Mouse (Mus musculus) mouse trophoblast stem cell (cell line): ENCODE results near the gene Mrps18b.

Source experiments
- in situ Hi-C, 2 experiments: fragments of 300-500 bp; cut with MseI, MboI; formaldehyde crosslinking; loops; 2 replicates in 1 of 2; 3 replicates in 1 of 2; pipeline ENCODE4 v1.15.1; 2025

Mrps18b gene

DNA sequence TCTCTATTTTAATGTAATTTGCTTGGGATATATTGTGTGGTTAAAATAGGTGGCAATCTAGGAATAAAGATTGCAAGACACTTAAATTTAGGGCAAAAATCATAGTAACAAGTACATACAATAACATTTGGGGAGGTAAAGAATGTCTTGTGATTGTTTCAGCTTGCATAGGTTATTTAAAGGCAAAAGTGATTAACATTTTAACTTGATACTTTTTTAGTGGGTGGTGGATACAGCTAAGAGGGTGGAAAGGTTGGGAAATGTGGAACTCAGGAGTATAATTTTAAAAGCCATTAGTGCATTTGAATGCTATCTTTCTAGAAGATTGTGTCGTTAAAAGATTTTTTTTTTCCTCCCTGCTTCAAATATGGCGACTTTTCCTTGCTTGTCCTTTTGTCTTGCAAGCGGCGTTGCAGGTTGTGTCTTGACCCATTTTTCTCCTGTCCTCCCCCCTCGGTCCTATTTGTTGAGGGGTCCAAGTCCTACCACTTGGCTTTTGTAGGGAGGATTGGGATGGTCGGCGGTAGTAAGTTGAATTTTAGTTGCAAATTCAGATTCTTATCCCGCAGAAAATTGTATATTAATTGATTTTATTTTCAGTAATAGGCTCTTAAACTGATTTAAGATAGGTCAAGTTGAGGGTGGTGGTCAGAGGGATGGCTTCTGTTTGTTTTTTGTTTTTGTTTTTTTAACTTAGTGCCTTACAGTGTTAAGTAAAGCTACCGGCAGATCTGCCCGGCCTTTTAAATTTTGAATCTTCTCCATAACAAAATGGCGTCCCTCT lies 2.3 kb upstream of the Mrps18b start:
- in situ Hi-C loops = no loop called here

- in situ Hi-C loops = no loop called here
These were observed 1.5 kb upstream of the Mrps18b start for GRCm38 (mm10) chr17:35917463-35918251.

- in situ Hi-C loops = no loop called here
These were observed 914 bp upstream of the Mrps18b start for GRCm38 (mm10) chr17:35917143-35917462.

- in situ Hi-C loops = no loop called here
These were observed 472 bp downstream of the Mrps18b start for GRCm38 (mm10) chr17:35915538-35916296.

DNA sequence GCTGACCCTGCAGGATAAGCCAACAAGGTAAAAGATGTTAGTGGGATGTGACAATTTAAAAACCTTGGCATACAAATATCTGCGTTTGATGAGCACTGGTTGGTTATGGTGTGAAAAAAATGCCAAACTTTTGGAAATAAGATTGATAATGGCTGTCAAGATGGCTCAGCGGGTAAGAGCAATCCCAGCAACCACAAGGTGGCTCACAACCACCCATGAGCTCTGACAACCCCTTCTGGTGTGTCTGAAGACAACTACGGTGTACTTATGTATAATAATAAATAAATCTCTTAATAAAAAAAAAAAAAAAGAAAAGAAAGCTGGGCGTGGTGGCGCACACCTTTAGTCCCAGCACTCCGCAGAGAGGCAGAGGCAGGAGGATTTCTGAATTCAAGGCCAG lies 1.2 kb downstream of the Mrps18b start:
- in situ Hi-C loops = no loop called here

- in situ Hi-C loops = no loop called here
These were observed 6.2 kb downstream of the Mrps18b start, which contains the start of gene Atat1 for GRCm38 (mm10) chr17:35909919-35910369. Gene Atat1, minus strand, starts transcription at chr17:35910075.

DNA sequence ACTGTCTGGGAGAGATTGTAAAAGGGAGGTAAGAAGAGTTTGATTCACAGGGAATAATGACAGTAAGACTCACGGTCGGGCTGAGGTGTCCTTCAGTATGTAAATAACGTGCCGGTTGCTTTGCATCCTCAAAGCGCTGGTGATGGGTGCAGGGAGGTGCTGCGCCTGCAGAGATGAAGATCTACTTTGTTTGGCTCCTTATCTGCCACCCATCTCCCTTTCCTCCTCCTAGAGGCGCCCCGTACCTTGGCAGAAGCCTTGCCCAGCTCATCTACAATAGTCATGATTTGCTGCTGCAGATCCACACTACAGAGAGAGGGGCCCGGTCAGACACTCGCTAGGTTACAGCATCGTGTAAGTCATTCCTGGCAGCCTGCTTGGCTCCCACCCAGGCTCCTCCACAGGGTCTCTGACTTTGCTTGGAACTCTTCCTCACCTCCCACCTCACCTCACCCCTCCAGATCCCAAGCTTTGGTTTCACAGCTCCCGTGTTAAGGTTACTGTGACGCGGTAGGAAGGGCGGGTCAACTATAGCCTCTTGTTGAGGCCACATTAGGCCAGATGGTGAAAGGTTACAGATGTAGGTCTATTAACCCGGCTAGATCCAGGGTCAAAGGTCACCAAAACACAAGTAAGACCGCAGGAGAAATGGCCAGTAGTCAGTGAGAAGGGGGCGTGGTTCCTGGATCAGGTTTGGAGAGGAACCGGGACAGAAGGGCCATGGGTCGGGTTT lies 6.8 kb downstream of the Mrps18b start:
- in situ Hi-C loops = no loop called here

DNA sequence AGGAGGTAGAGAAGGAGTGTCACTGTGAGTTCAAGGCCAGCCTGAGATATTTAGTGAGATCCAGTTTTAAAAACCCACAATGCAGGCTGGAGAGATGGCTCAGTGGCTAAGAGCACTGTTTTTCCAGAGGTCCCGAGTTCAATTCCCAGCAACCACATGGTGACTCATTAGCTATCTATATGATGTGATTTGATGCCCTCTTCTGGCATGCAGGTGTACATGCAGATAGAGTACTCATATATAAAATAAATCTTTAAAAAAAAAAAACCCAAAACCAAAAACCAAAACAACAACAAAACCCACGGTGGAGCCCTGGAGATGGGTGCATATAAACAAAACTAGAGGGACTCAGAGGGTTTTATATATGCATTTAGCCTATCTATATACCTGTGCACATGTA lies 8.6 kb downstream of the Mrps18b start:
- in situ Hi-C loops = no loop called here

- in situ Hi-C loops = no loop called here
These were observed 10.6 kb downstream of the Mrps18b start for GRCm38 (mm10) chr17:35905587-35905986.

GRCm38 (mm10) chr17:35903992-35904355 lies 12.2 kb downstream of the Mrps18b start:
- in situ Hi-C loops = no loop called here

DNA sequence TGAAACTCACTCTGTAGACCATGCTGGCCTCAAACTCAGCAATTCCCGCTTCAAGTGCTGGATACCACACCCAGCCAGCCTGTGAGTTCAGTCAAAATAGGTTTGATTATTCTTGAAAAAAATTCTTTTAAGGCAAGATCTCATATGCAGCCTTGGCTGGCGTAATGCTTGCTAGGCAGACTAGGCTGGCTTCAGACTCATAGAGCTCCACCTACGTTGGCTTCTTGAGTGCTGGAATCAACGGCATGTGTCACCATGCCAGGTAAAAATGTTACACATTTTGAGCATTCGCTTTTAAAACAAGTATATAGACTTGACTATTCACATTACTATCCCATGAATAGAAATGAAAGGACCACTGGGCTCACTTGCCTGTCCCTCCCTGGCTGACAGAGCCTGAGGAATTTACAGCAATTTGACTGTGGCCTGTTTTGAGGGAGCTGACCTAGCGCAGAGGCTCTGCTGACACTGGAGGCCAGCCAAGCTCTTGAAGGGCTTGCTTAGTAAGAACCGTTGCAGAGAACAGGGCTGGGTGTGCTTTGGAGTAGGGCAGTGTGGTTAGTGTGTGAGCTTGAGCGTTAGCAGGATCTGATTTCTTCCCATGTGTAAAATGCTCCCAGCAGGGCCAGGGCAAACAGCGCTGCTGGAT lies 12.7 kb downstream of the Mrps18b start:
- in situ Hi-C loops = no loop called here

DNA sequence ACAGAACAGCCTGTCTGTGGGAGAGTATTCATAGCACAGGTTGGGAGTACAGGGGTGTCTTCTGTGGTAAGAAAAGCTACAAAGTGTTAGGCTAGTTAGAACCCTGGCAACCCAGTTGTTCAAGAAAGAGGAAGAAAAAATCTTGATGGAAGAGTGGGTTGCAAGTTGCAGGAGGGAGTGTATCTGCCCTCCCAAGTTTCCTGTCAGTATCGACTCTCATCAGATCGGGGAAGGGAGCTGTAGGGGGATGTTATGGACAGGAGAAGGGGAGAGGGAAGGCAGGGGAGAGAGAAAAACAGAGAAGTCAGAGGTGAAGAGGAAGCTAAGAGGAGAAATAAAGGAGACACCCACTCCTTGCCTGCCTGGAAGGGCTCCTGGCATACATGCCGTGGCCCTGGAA lies 15.6 kb downstream of the Mrps18b start:
- in situ Hi-C loops = no loop called here

- in situ Hi-C loops = no loop called here
These were observed 18.3 kb downstream of the Mrps18b start for GRCm38 (mm10) chr17:35897644-35898573.

DNA sequence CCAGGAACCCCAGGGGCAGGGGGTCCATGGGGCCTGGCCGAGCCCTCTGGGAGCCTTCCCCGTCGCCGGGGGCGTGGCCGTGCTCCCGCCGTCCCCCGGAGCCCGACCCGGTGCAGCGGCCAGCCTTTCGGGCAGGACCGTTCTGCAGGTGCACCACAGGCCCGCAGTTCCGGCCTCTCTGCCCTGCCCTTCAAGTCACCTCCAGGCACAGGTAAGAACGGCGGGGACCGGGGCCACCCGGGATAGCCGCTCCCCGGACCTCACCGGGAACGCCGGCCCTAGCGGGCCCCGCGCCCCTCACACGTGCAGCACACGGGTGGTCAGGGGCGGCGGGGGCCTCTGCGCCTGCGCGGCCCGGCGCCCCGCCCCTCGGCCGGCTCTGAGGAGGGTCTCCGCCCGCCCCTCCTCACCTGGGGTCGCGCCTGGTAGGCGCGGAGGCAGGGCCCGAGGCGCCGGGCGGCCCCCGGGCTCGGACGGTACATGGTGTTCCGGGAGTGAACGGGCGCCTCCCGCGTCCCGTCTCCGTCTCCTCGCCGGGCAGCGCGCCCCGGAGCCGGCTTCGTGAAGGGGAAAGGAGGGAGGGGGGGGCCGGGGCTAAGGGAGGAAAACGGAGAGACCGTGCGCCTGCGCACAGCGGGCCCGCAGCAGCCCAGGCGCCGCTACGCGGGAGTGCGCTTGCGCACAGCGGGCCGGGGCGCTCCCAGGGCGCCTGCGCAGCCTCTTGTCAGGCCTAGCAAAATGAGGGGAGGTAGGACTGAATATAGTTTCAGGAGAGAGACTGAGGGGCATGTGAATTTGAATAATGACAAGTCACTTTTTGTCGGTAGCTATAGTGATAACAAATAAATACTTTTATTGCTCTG lies 19.2 kb downstream of the Mrps18b start, which contains the start of gene 2310061I04Rik:
Gene 2310061I04Rik, minus strand, starts transcription at position 651 of the 863 bp plus-strand sequence.
- in situ Hi-C loops = no loop called here

DNA sequence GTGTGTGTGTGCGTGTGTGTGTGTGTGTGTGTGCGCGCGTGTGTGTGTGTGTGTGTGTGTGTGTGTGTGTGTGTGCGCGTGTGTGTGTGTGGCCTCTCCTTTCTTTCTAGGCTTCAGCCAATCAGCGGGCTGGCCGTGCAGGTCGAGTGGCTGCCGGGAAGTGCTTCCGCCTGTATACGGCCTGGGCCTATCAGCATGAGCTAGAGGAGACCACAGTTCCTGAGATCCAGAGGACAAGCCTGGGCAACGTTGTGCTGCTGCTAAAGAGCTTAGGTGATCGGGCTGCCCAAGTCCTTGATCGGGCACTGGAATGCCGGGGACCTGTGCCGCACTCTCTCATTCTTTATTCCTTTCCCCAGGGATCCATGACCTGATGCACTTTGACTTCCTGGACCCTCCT lies 28.5 kb downstream of the Mrps18b start:
- in situ Hi-C loops = no loop called here

DNA sequence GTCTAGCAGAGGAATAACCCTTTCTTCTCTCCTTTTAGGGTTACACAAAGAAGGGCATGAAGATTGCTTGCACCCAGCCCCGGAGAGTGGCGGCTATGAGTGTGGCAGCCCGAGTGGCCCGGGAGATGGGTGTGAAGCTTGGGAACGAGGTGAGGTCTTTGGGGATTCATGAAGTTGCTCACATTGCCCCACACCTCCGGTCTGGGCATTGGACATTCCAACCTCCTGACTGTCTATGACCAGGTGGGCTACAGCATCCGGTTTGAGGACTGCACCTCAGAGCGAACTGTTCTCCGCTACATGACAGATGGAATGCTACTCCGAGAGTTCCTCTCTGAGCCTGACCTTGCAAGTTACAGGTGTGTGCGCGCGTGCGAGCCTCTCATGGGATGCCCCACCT lies 32.4 kb downstream of the Mrps18b start:
- in situ Hi-C loops = no loop called here

- in situ Hi-C loops = no loop called here
These were observed 33.3 kb downstream of the Mrps18b start for GRCm38 (mm10) chr17:35882924-35883323.

DNA sequence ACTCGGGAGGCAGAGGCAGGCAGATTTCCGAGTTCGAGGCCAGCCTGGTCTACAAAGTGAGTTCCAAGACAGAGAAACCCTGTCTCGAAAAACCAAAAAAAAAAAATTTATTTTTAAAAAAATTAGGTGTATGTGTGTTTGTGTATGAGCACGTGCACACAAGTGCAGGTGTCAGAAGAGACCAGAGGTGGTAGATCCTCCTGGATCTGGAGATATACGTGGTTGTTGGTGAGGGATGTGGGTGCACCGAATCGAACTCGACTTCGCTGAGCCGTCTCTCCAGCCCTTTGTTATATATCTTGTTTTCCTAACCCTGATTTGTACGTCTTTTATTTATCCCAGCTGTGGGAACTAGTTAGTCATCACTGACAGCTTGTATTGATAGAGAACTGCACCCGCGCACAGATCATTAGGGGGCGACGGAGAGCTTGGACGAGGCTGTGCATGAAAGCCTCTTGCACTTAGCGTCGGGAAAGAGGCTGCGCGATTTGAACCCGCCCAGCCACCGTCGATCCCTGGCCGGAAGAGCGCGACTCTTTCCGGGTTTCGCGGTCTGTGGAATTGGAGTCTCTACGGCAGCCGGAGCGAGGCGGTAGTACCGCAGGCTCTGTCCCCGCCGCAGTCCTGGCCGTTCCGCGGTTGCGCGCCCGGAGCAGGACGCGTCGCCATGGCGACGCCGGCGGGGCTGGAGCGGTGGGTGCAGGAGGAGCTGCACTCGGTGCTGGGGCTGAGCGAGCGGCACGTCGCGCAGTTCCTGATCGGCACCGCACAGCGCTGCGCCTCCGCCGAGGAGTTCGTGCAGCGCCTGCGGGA lies 36.7 kb downstream of the Mrps18b start, which contains the start of gene Dhx16:
Gene Dhx16, plus strand, starts transcription at position 575 of the 813 bp plus-strand sequence.
- in situ Hi-C loops = loop anchor here in 1 of 2 experiments (5.0 kb wide), 1 partner anchor 47 kb away; no protein-coding TSS in a partner anchor
